Mouse (Mus musculus): ENCODE results near the gene Skida1.

- TF ChIP-seq POLR2A (IDR thresholded peaks at IDR 0.05; ENCODE audit: control insufficient read depth, low read depth, low read length), result no peak
- TF ChIP-seq CTCF (IDR thresholded peaks at IDR 0.05; ENCODE audit: control insufficient read depth, insufficient read depth, insufficient replicate concordance, low read depth, low read length), result no peak
Observed at GRCm38 (mm10) chr2:18049279-18049821, 499 bp upstream of the Skida1 start.
